Comparison of ENCODE assay signal across 19 mouse cellular contexts in genomic region chr2:27687041-27687440, GRCm38 (mm10). TPM values are rescaled to one million over a fixed set of nuclear protein-coding genes. Genes with fewer than 3 reads are reported as not detected.
DNase-seq lines count a peak whose midpoint lies in the region; ATAC-seq and TF ChIP-seq lines count a peak whose summit lies in the region.
"Had no signal": no experiment of that assay in that cellular context is flagged by ENCODE, and none has a peak within 500 bp of the region (broad histone marks: within the 10 kb centered on the region; RNA-seq: fewer than 3 reads in every experiment).

No protein-coding gene starts in this region.

- H3K9me3 ChIP-seq in heart, embryonic 15.5 days (replicated peaks), result no peaks in the 10 kb centered on the region
- H3K9me3 ChIP-seq in lung, embryonic 14.5 days (ENCODE audit: low read depth, low read length), result no peaks in the 10 kb centered on the region
- no peaks in the 10 kb centered on the region for H3K9me3 ChIP-seq in intestine, postnatal 0 days (ENCODE audit: control insufficient read depth)
- no peaks in the 10 kb centered on the region for H3K9me3 ChIP-seq in stomach, postnatal 0 days (ENCODE audit: control insufficient read depth, low read length)
- H3K9me3 ChIP-seq: hindbrain, embryonic 13.5 days; midbrain, embryonic 12.5 days; neural tube, embryonic 15.5 days had no signal

- no peak for DNase-seq in heart, postnatal 25 days (ENCODE audit: low spot score)
- DNase-seq in lung, embryonic 14.5 days, result no peak
- DNase-seq in lung, postnatal 36 days, result no peak
- DNase-seq in stomach, postnatal 0 days (ENCODE audit: low spot score), result no peak
- DNase-seq: cerebellum, postnatal 14 days; kidney, postnatal 10 days; lung, postnatal 10 days; right cerebral cortex, postnatal 25 days; thymus, postnatal 25 days had no signal

- H3K27me3 ChIP-seq in heart, embryonic 15.5 days, result no peaks in the 10 kb centered on the region
- H3K27me3 ChIP-seq in lung, embryonic 14.5 days (ENCODE audit: insufficient read depth, low read length), result no peaks in the 10 kb centered on the region
- H3K27me3 ChIP-seq in intestine, postnatal 0 days (replicated peaks; ENCODE audit: control insufficient read depth, insufficient read depth, low read length), result no peaks in the 10 kb centered on the region
- no peaks in the 10 kb centered on the region for H3K27me3 ChIP-seq in stomach, postnatal 0 days (ENCODE audit: control insufficient read depth, insufficient read depth, low read length)
- H3K27me3 ChIP-seq: hindbrain, embryonic 13.5 days; neural tube, embryonic 15.5 days had no signal

- no peak overlapping the region for H3K4me2 ChIP-seq in heart, embryonic 15.5 days
- no peak overlapping the region for H3K4me2 ChIP-seq in lung, embryonic 14.5 days
- H3K4me2 ChIP-seq in intestine, postnatal 0 days (replicated peaks; ENCODE audit: low read depth), result no peak overlapping the region
- H3K4me2 ChIP-seq in stomach, postnatal 0 days (replicated peaks; ENCODE audit: low read depth), result no peak overlapping the region
- H3K4me2 ChIP-seq: hindbrain, embryonic 13.5 days; midbrain, embryonic 12.5 days; neural tube, embryonic 15.5 days had no signal

- 39% methylated on average over 1 of the region's 1 CpGs for WGBS in heart, embryonic 15.5 days
- WGBS in lung, embryonic 14.5 days, result 22% methylated on average over 1 of the region's 1 CpGs
- 41% methylated on average over 1 of the region's 1 CpGs for WGBS in intestine, postnatal 0 days
- 54% methylated on average over 1 of the region's 1 CpGs for WGBS in stomach, postnatal 0 days

- H3K36me3 ChIP-seq in heart, embryonic 15.5 days, result no peaks in the 10 kb centered on the region
- H3K36me3 ChIP-seq in lung, embryonic 14.5 days (ENCODE audit: insufficient read depth), result no peaks in the 10 kb centered on the region
- no peaks in the 10 kb centered on the region for H3K36me3 ChIP-seq in intestine, postnatal 0 days (ENCODE audit: control insufficient read depth, insufficient read depth)
- H3K36me3 ChIP-seq in stomach, postnatal 0 days (ENCODE audit: control insufficient read depth, insufficient read depth, low read length), result no peaks in the 10 kb centered on the region
- H3K36me3 ChIP-seq: hindbrain, embryonic 13.5 days; midbrain, embryonic 12.5 days; neural tube, embryonic 15.5 days had no signal

- TF ChIP-seq CTCF in lung, embryonic 14.5 days (IDR thresholded peaks at IDR 0.05; ENCODE audit: low read depth), result no peak
- 0 out of 2 replicates have a peak, but pooled peaks have one; percentile 7 for TF ChIP-seq CTCF in intestine, postnatal 0 days (IDR thresholded peaks at IDR 0.05; ENCODE audit: low read depth)
- TF ChIP-seq CTCF in stomach, postnatal 0 days (IDR thresholded peaks at IDR 0.05; ENCODE audit: low read depth), result peak; percentile 23; the same call in 1 of the 2 replicates

- no peak for ATAC-seq in heart, embryonic 15.5 days (replicated peaks; ENCODE audit: insufficient number of reproducible peaks, insufficient read depth, low FRiP score, low read depth)
- no peak for ATAC-seq in lung, embryonic 14.5 days (ENCODE audit: insufficient read depth)
- ATAC-seq in intestine, postnatal 0 days, result no peak
- ATAC-seq in stomach, postnatal 0 days (ENCODE audit: low FRiP score, low TSS enrichment), result no peak
- no peak for ATAC-seq in megakaryocyte-erythroid progenitor cell, adult 5-6 weeks (replicated peaks; ENCODE audit: low FRiP score, low TSS enrichment, poor library complexity, severe bottlenecking)
- ATAC-seq: forebrain, embryonic 14.5 days had no signal

- no peak for TF ChIP-seq EP300 in stomach, postnatal 0 days (optimal IDR thresholded peaks at IDR 0.05)

- peaks cover 90% of the 10 kb centered on the region for H3K4me1 ChIP-seq in heart, embryonic 15.5 days (replicated peaks)
- H3K4me1 ChIP-seq in lung, embryonic 14.5 days (ENCODE audit: insufficient read depth), result peaks cover 19% of the 10 kb centered on the region; the same call in 1 of the 2 replicates
- peaks cover 59% of the 10 kb centered on the region for H3K4me1 ChIP-seq in intestine, postnatal 0 days (replicated peaks; ENCODE audit: control insufficient read depth, insufficient read depth, low read length)
- peaks cover 14% of the 10 kb centered on the region for H3K4me1 ChIP-seq in stomach, postnatal 0 days (replicated peaks; ENCODE audit: control insufficient read depth, insufficient read depth)

- H3K27ac ChIP-seq in heart, embryonic 15.5 days, result peak overlapping the region; percentile 15; the same call in 1 of the 2 replicates
- 0 out of 2 replicates have a peak overlapping the region, but pooled peaks have one; percentile 4 for H3K27ac ChIP-seq in lung, embryonic 14.5 days (ENCODE audit: low read depth)
- peak overlapping the region; percentile 83 for H3K27ac ChIP-seq in intestine, postnatal 0 days (ENCODE audit: low read depth, low read length)
- H3K27ac ChIP-seq in stomach, postnatal 0 days (replicated peaks), result 0 out of 2 replicates have a peak overlapping the region, but pooled peaks have one; percentile 18
- H3K27ac ChIP-seq: hindbrain, embryonic 13.5 days; layer of hippocampus, adult 2 months; midbrain, embryonic 12.5 days; neural tube, embryonic 15.5 days had no signal

- 0 out of 2 replicates have a peak overlapping the region, but pooled peaks have one; percentile 11 for H3K9ac ChIP-seq in heart, embryonic 15.5 days
- H3K9ac ChIP-seq in lung, embryonic 14.5 days, result no peak overlapping the region; the same call in 1 of the 2 replicates
- no peak overlapping the region; the same call in 1 of the 2 replicates for H3K9ac ChIP-seq in intestine, postnatal 0 days (ENCODE audit: low read depth, low read length)
- H3K9ac ChIP-seq in stomach, postnatal 0 days (ENCODE audit: low read length), result peak overlapping the region; percentile 13; the same call in 1 of the 2 replicates
- H3K9ac ChIP-seq: hindbrain, embryonic 13.5 days; midbrain, embryonic 12.5 days; neural tube, embryonic 15.5 days had no signal

- intact Hi-C loops in heart, postnatal 25 days (cut with DNase I), result no loop called here

- no peak overlapping the region for H3K4me3 ChIP-seq in heart, embryonic 15.5 days
- H3K4me3 ChIP-seq in lung, embryonic 14.5 days (ENCODE audit: low read depth, low read length), result no peak overlapping the region
- H3K4me3 ChIP-seq in intestine, postnatal 0 days (ENCODE audit: low read depth, low read length), result no peak overlapping the region
- no peak overlapping the region for H3K4me3 ChIP-seq in stomach, postnatal 0 days (ENCODE audit: low read depth, low read length)
- H3K4me3 ChIP-seq: erythroblast, embryonic 14.5 days; hindbrain, embryonic 13.5 days; layer of hippocampus, adult 2 months; midbrain, embryonic 12.5 days; myocyte; neural tube, embryonic 15.5 days had no signal

RNA-seq across cellular contexts. Expression of gene Rxra, which starts 10.8 kb away (rescaled TPM):
- polyA plus RNA-seq in heart, embryonic 15.5 days (2015; fragmentation: Nextera tagmentation; extraction: Ambion mirVana), result 6.6 and 9.5 TPM in 2 replicates
- 10 to 100 TPM; 41.5 to 45.9 TPM for total RNA-seq in heart, postnatal 25 days (2021)
- polyA plus RNA-seq in lung, embryonic 14.5 days (2014; fragmentation: Nextera tagmentation; extraction: Ambion mirVana), result 9.1 and 10.3 TPM in 2 replicates
- polyA plus RNA-seq in intestine, postnatal 0 days (2015; fragmentation: Nextera tagmentation; extraction: Ambion mirVana), result 9.0 and 10.2 TPM in 2 replicates
- polyA plus RNA-seq in stomach, postnatal 0 days (2015; fragmentation: Nextera tagmentation; extraction: Ambion mirVana), result 8.7 and 10.5 TPM in 2 replicates
- total RNA-seq in megakaryocyte-erythroid progenitor cell, adult 5-6 weeks (2014; fragmentation: Nextera tagmentation), result 4.6 and 7.0 TPM in 2 replicates
- 2.8 and 8.0 TPM in 2 replicates for total RNA-seq in megakaryocyte-erythroid progenitor cell, adult 5-6 weeks (2017)

Comparison
In these comparisons a context has a peak if more than half of its experiments do, and no peak if none do; other contexts are left out.
1. H3K27ac ChIP-seq: peak in every context shown above with its lines; median percentile 83 in intestine, postnatal 0 days; 18 in stomach, postnatal 0 days; 15 in heart, embryonic 15.5 days; 4 in lung, embryonic 14.5 days.
2. H3K9ac ChIP-seq: peak in heart, embryonic 15.5 days (single experiment) and stomach, postnatal 0 days (single experiment); none in lung, embryonic 14.5 days (single experiment) and intestine, postnatal 0 days (single experiment).